Mouse (Mus musculus): ENCODE measurements around the gene Slc12a4. TPM values are rescaled to one million over a fixed set of nuclear protein-coding genes. Genes with fewer than 3 reads are reported as not detected.

Gene Slc12a4
- polyA plus RNA-seq, 1 experiment from 2014 or later: 8.4 TPM

- DNase-seq (ENCODE audit: low spot score) (no peak), ATAC-seq (ENCODE audit: low FRiP score) (no peak)
- no peak overlapping the region for H3K27ac ChIP-seq (ENCODE audit: low read depth, low read length)
- peak overlapping the region; percentile 75; the same call in 1 of the 2 replicates for H3K4me2 ChIP-seq (replicated peaks; ENCODE audit: low read depth, low read length)
- H3K4me1 ChIP-seq (replicated peaks; ENCODE audit: control insufficient read depth, insufficient read depth, low read length): 0 out of 2 replicates have a peak, but pooled peaks cover 2% of the 10 kb centered on the region
- H3K9me3 ChIP-seq (ENCODE audit: control insufficient read depth, low read length): no peaks in the 10 kb centered on the region
- H3K4me3 ChIP-seq (ENCODE audit: low read depth, low read length): peak overlapping the region; percentile 56
- WGBS: 69% methylated on average over 12 of the region's 12 CpGs
- no peaks in the 10 kb centered on the region for H3K36me3 ChIP-seq (ENCODE audit: control insufficient read depth, insufficient read depth, low read length)
- no peak overlapping the region for H3K9ac ChIP-seq (ENCODE audit: low read depth, low read length)
- H3K27me3 ChIP-seq (ENCODE audit: control insufficient read depth, insufficient read depth, low read length): peaks cover 22% of the 10 kb centered on the region
Measured at GRCm38 (mm10) chr8:105964506-105965265, 1.2 kb downstream of the Slc12a4 start.

GRCm38 (mm10) chr8:105961536-105961935 lies 4.4 kb downstream of the Slc12a4 start:
- Histone ChIP-seq H3K27me3 (ENCODE audit: control insufficient read depth, insufficient read depth, low read length) (peaks cover 18% of the 10 kb centered on the region), H3K4me3 (ENCODE audit: low read depth, low read length) (no peak overlapping the region), H3K4me2 (replicated peaks; ENCODE audit: low read depth, low read length) (no peak overlapping the region), H3K27ac (ENCODE audit: low read depth, low read length) (no peak overlapping the region), H3K4me1 (replicated peaks; ENCODE audit: control insufficient read depth, insufficient read depth, low read length) (0 out of 2 replicates have a peak, but pooled peaks cover 2% of the 10 kb centered on the region), H3K9me3 (ENCODE audit: control insufficient read depth, low read length) (no peaks in the 10 kb centered on the region), H3K9ac (ENCODE audit: low read depth, low read length) (no peak overlapping the region), H3K36me3 (ENCODE audit: control insufficient read depth, insufficient read depth, low read length) (no peaks in the 10 kb centered on the region)
- DNase-seq (ENCODE audit: low spot score): no peak
- WGBS: 88% methylated on average over 10 of the region's 10 CpGs
- ATAC-seq (ENCODE audit: low FRiP score): no peak

- Histone ChIP-seq H3K36me3 (ENCODE audit: control insufficient read depth, insufficient read depth, low read length) (no peaks in the 10 kb centered on the region), H3K27ac (ENCODE audit: low read depth, low read length) (no peak overlapping the region), H3K4me3 (ENCODE audit: low read depth, low read length) (no peak overlapping the region), H3K9me3 (ENCODE audit: control insufficient read depth, low read length) (no peaks in the 10 kb centered on the region), H3K4me2 (replicated peaks; ENCODE audit: low read depth, low read length) (no peak overlapping the region), H3K27me3 (ENCODE audit: control insufficient read depth, insufficient read depth, low read length) (peaks cover 14% of the 10 kb centered on the region), H3K9ac (ENCODE audit: low read depth, low read length) (no peak overlapping the region), H3K4me1 (replicated peaks; ENCODE audit: control insufficient read depth, insufficient read depth, low read length) (0 out of 2 replicates have a peak, but pooled peaks cover 2% of the 10 kb centered on the region)
- ATAC-seq (ENCODE audit: low FRiP score) (no peak), DNase-seq (ENCODE audit: low spot score) (no peak)
- WGBS: 70% methylated on average over 14 of the region's 14 CpGs
Measured at GRCm38 (mm10) chr8:105961101-105961500, 4.8 kb downstream of the Slc12a4 start.

- H3K27me3 ChIP-seq (ENCODE audit: control insufficient read depth, insufficient read depth, low read length): no peaks in the 10 kb centered on the region
- H3K4me1 ChIP-seq (replicated peaks; ENCODE audit: control insufficient read depth, insufficient read depth, low read length): no peaks in the 10 kb centered on the region
- H3K4me2 ChIP-seq (replicated peaks; ENCODE audit: low read depth, low read length): no peak overlapping the region
- ATAC-seq (ENCODE audit: low FRiP score) (no peak), DNase-seq (ENCODE audit: low spot score) (no peak)
- H3K4me3 ChIP-seq (ENCODE audit: low read depth, low read length): no peak overlapping the region
- 89% methylated on average over 7 of the region's 7 CpGs for WGBS
- H3K9ac ChIP-seq (ENCODE audit: low read depth, low read length): no peak overlapping the region
- no peaks in the 10 kb centered on the region for H3K36me3 ChIP-seq (ENCODE audit: control insufficient read depth, insufficient read depth, low read length)
- H3K9me3 ChIP-seq (ENCODE audit: control insufficient read depth, low read length): no peaks in the 10 kb centered on the region
- H3K27ac ChIP-seq (ENCODE audit: low read depth, low read length): no peak overlapping the region
Measured at GRCm38 (mm10) chr8:105959350-105959749, 6.5 kb downstream of the Slc12a4 start.

- Histone ChIP-seq H3K9me3 (ENCODE audit: control insufficient read depth, low read length) (no peaks in the 10 kb centered on the region), H3K4me2 (replicated peaks; ENCODE audit: low read depth, low read length) (no peak overlapping the region), H3K27ac (ENCODE audit: low read depth, low read length) (no peak overlapping the region), H3K36me3 (ENCODE audit: control insufficient read depth, insufficient read depth, low read length) (no peaks in the 10 kb centered on the region), H3K4me3 (ENCODE audit: low read depth, low read length) (no peak overlapping the region), H3K9ac (ENCODE audit: low read depth, low read length) (no peak overlapping the region), H3K27me3 (ENCODE audit: control insufficient read depth, insufficient read depth, low read length) (no peaks in the 10 kb centered on the region), H3K4me1 (replicated peaks; ENCODE audit: control insufficient read depth, insufficient read depth, low read length) (no peaks in the 10 kb centered on the region)
- no peak for DNase-seq (ENCODE audit: low spot score)
- ATAC-seq (ENCODE audit: low FRiP score): no peak
- WGBS: 68% methylated on average over 3 of the region's 4 CpGs
Measured at GRCm38 (mm10) chr8:105957813-105958212, 8.1 kb downstream of the Slc12a4 start.

GRCm38 (mm10) chr8:105956556-105956955 lies 9.3 kb downstream of the Slc12a4 start:
- Histone ChIP-seq H3K4me2 (replicated peaks; ENCODE audit: low read depth, low read length) (no peak overlapping the region), H3K4me1 (replicated peaks; ENCODE audit: control insufficient read depth, insufficient read depth, low read length) (no peaks in the 10 kb centered on the region), H3K4me3 (ENCODE audit: low read depth, low read length) (no peak overlapping the region), H3K27me3 (ENCODE audit: control insufficient read depth, insufficient read depth, low read length) (no peaks in the 10 kb centered on the region), H3K36me3 (ENCODE audit: control insufficient read depth, insufficient read depth, low read length) (no peaks in the 10 kb centered on the region), H3K9me3 (ENCODE audit: control insufficient read depth, low read length) (no peaks in the 10 kb centered on the region), H3K27ac (ENCODE audit: low read depth, low read length) (no peak overlapping the region), H3K9ac (ENCODE audit: low read depth, low read length) (no peak overlapping the region)
- DNase-seq (ENCODE audit: low spot score) (no peak), ATAC-seq (ENCODE audit: low FRiP score) (no peak)
- 85% methylated on average over 4 of the region's 4 CpGs for WGBS

- ATAC-seq (ENCODE audit: low FRiP score): no peak
- H3K27me3 ChIP-seq (ENCODE audit: control insufficient read depth, insufficient read depth, low read length): no peaks in the 10 kb centered on the region
- no peak overlapping the region for H3K4me3 ChIP-seq (ENCODE audit: low read depth, low read length)
- WGBS: 54% methylated on average over 7 of the region's 7 CpGs
- no peak overlapping the region for H3K4me2 ChIP-seq (replicated peaks; ENCODE audit: low read depth, low read length)
- DNase-seq (ENCODE audit: low spot score): no peak
- H3K9me3 ChIP-seq (ENCODE audit: control insufficient read depth, low read length): no peaks in the 10 kb centered on the region
- no peak overlapping the region for H3K9ac ChIP-seq (ENCODE audit: low read depth, low read length)
- H3K27ac ChIP-seq (ENCODE audit: low read depth, low read length): no peak overlapping the region
- no peaks in the 10 kb centered on the region for H3K36me3 ChIP-seq (ENCODE audit: control insufficient read depth, insufficient read depth, low read length)
- H3K4me1 ChIP-seq (replicated peaks; ENCODE audit: control insufficient read depth, insufficient read depth, low read length): no peaks in the 10 kb centered on the region
Measured at GRCm38 (mm10) chr8:105951057-105951659, 14.7 kb downstream of the Slc12a4 start.

- no peak overlapping the region for H3K9ac ChIP-seq (ENCODE audit: low read depth, low read length)
- H3K4me1 ChIP-seq (replicated peaks; ENCODE audit: control insufficient read depth, insufficient read depth, low read length): no peaks in the 10 kb centered on the region
- no peaks in the 10 kb centered on the region for H3K9me3 ChIP-seq (ENCODE audit: control insufficient read depth, low read length)
- ATAC-seq (ENCODE audit: low FRiP score) (no peak), DNase-seq (ENCODE audit: low spot score) (no peak)
- H3K36me3 ChIP-seq (ENCODE audit: control insufficient read depth, insufficient read depth, low read length): no peaks in the 10 kb centered on the region
- H3K4me3 ChIP-seq (ENCODE audit: low read depth, low read length): no peak overlapping the region
- H3K27ac ChIP-seq (ENCODE audit: low read depth, low read length): no peak overlapping the region
- H3K27me3 ChIP-seq (ENCODE audit: control insufficient read depth, insufficient read depth, low read length): no peaks in the 10 kb centered on the region
- WGBS: 93% methylated on average over 10 of the region's 10 CpGs
- no peak overlapping the region for H3K4me2 ChIP-seq (replicated peaks; ENCODE audit: low read depth, low read length)
Measured at GRCm38 (mm10) chr8:105949350-105949749, 16.5 kb downstream of the Slc12a4 start.

- no peaks in the 10 kb centered on the region; the same call in 1 of the 2 replicates for H3K36me3 ChIP-seq (ENCODE audit: control insufficient read depth, insufficient read depth, low read length)
- H3K4me2 ChIP-seq (replicated peaks; ENCODE audit: low read depth, low read length): no peak within 1 kb of the TSS
- no peak within 1 kb of the TSS for H3K27ac ChIP-seq (ENCODE audit: low read depth, low read length)
- H3K4me1 ChIP-seq (replicated peaks; ENCODE audit: control insufficient read depth, insufficient read depth, low read length): no peaks in the 10 kb centered on the region
- ATAC-seq (ENCODE audit: low FRiP score) (no peak), DNase-seq (ENCODE audit: low spot score) (no peak)
- H3K9me3 ChIP-seq (ENCODE audit: control insufficient read depth, low read length): no peaks in the 10 kb centered on the region
- H3K27me3 ChIP-seq (ENCODE audit: control insufficient read depth, insufficient read depth, low read length): no peaks in the 10 kb centered on the region
- H3K9ac ChIP-seq (ENCODE audit: low read depth, low read length): no peak within 1 kb of the TSS
- H3K4me3 ChIP-seq (ENCODE audit: low read depth, low read length): no peak within 1 kb of the TSS
- WGBS: 57% methylated on average over 7 of the region's 8 CpGs
Measured at GRCm38 (mm10) chr8:105943321-105943739, 22.6 kb downstream of the Slc12a4 start, which contains the start of gene Lcat. Gene Lcat, minus strand, starts transcription at chr8:105943382.
